Mouse (Mus musculus): ENCODE results near the gene Sh3gl2. TPM values are rescaled to one million over a fixed set of nuclear protein-coding genes. Genes with fewer than 3 reads are reported as not detected.

Sh3gl2 gene
- polyA plus RNA-seq, 1 experiment from 2014 or later, result 0.67 TPM

DNA sequence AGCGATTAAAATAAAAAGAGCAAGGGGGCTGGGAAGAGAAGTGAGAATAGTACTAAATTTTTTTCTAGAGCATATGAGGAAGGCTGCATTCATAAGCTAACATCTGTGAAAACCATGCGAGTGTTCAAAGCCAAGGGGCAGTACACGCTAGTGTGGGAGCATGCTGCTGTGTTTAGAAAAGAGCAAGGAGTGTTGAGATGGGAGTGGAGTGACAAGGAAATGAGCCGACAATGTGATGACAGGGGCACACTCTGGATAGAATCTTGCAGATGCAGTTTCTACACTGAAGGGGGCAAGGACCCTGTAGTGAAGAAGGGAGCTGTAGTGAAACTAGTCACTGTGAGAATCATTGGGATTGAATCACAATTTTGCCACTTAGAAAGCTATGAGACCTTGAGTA lies 481.2 kb downstream of the Sh3gl2 start:
- WGBS, result 74% methylated on average over 4 of the region's 4 CpGs
- no peaks in the 10 kb centered on the region for H3K9me3 ChIP-seq (ENCODE audit: control insufficient read depth, low read length)
- DNase-seq (ENCODE audit: low spot score) (no peak), ATAC-seq (replicated peaks; ENCODE audit: low FRiP score) (no peak)
- H3K27ac ChIP-seq (ENCODE audit: low read depth, low read length), result no peak overlapping the region
- H3K9ac ChIP-seq (ENCODE audit: low read depth, low read length), result no peak overlapping the region
- H3K27me3 ChIP-seq (replicated peaks; ENCODE audit: control insufficient read depth, insufficient read depth, low read length), result no peaks in the 10 kb centered on the region
- H3K4me1 ChIP-seq (replicated peaks; ENCODE audit: control insufficient read depth, insufficient read depth, low read length), result no peaks in the 10 kb centered on the region
- H3K36me3 ChIP-seq (ENCODE audit: control insufficient read depth, insufficient read depth, low read length), result no peaks in the 10 kb centered on the region
- H3K4me3 ChIP-seq (ENCODE audit: low read depth, low read length), result no peak overlapping the region
- no peak overlapping the region for H3K4me2 ChIP-seq

Data from liver, embryonic 11.5 days (tissue).